Mouse (Mus musculus): ENCODE measurements at regions not wholly inside any gene's neighbourhood (a gene's known extent, or its start where the extent isn't known, plus 50 kb on each side); places are given as distances from the start of the nearest gene placed in this dataset.

DNA sequence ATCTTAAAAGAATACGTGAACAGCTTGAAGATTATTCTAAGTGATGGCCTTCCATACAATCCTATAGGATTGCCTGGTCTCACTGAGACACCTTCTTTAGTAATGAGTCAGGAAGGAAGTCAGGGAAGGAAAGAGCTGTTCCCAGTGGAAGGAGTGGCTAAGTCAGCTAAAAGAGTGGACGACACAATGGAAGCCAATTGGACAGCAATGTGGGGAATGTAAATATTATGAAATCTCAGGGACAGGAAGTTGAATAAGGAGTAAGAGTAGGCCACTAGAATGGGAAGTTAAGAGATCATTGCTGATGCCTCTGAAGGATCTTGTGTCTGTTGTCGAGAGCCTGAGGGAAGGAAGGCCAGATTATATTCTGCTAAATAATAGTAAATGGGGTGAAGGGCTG is 258.9 kb downstream of the Btg1 start:
- TF ChIP-seq POLR2A (IDR thresholded peaks at IDR 0.05; ENCODE audit: control insufficient read depth, low read depth, low read length) (no peak), CTCF (IDR thresholded peaks at IDR 0.05; ENCODE audit: control insufficient read depth, insufficient read depth, insufficient replicate concordance, low read depth, low read length) (no peak)
